Mouse (Mus musculus) monocyte, adult 5-6 weeks (primary cell): ENCODE data around the gene Lysmd4. TPM values are rescaled to one million over a fixed set of nuclear protein-coding genes. Genes with fewer than 3 reads are reported as not detected.

Experiments
- ATAC-seq: fragments of 153-309, 156-312 bp; replicated peaks from 2 replicates; pipeline ENCODE4 v1.8.0; 2017; ENCODE audit warnings: mild to moderate bottlenecking; ENCODE audit not compliant: low TSS enrichment, insufficient number of reproducible peaks, severe bottlenecking, poor library complexity, low FRiP score
- total RNA-seq: library from RNA; stranded (forward); fragments of 200-1000, 200-491, 200-594 nt; gene quantifications from 3 replicates; pipeline ENCODE4 v1.2.3, GENCODE M21; 2017

Gene Lysmd4
- total RNA-seq, 1 experiment from 2014 or later: 7.8 TPM

GRCm38 (mm10) chr7:67307078-67307477, 84.7 kb downstream of the Lysmd4 start:
- no peak for ATAC-seq

- no peak for ATAC-seq
Measured at GRCm38 (mm10) chr7:67308102-67308501, 85.8 kb downstream of the Lysmd4 start.

- no peak for ATAC-seq
Measured at GRCm38 (mm10) chr7:67310151-67310550, 87.8 kb downstream of the Lysmd4 start.

GRCm38 (mm10) chr7:67313200-67313599, 90.9 kb downstream of the Lysmd4 start:
- ATAC-seq: no peak

- no peak for ATAC-seq
Measured at GRCm38 (mm10) chr7:67318697-67319096, 96.4 kb downstream of the Lysmd4 start.

- no peak for ATAC-seq
Measured at GRCm38 (mm10) chr7:67320359-67320758, 98.0 kb downstream of the Lysmd4 start.

GRCm38 (mm10) chr7:67342067-67342625, 119.8 kb downstream of the Lysmd4 start:
- no peak for ATAC-seq

- no peak for ATAC-seq
Measured at GRCm38 (mm10) chr7:67344443-67344842, 122.1 kb downstream of the Lysmd4 start.

- no peak for ATAC-seq
Measured at GRCm38 (mm10) chr7:67352989-67353388, 130.6 kb downstream of the Lysmd4 start.

- ATAC-seq: peak; percentile 43; the same call in 1 of the 2 replicates
Measured at GRCm38 (mm10) chr7:67353667-67354066, 131.3 kb downstream of the Lysmd4 start.

GRCm38 (mm10) chr7:67355870-67356269, 133.5 kb downstream of the Lysmd4 start:
- ATAC-seq: peak; percentile 73

Other genes with a start within 250 kb of the Lysmd4 start
- 226 to 314 TPM (median 237 TPM) in 3 replicates for gene Mef2a, start 150.3 kb downstream of the Lysmd4 start, total RNA-seq